Mouse (Mus musculus) midbrain, embryonic 12.5 days (tissue): ENCODE measurements at regions not wholly inside any gene's neighbourhood (a gene's known extent, or its start where the extent isn't known, plus 50 kb on each side); places are given as distances from the start of the nearest gene placed in this dataset.
A peak's percentile ranks its signal among the peaks of the same experiment; 100 is the strongest.

Experiments used
- ATAC-seq: fragments of 200-750 bp; cut with Nextera tagmentation; 2 replicates; pipeline ENCODE4 v1.8.0; 2017; ENCODE audit warnings: low read depth, moderate TSS enrichment, moderate library complexity; ENCODE audit not compliant: low FRiP score
- H3K27ac ChIP-seq: fragments of 300-500 bp; sonication (generic); replicated peaks from 2 replicates; pipeline ENCODE4 v1.5.1; 2016; ENCODE audit warnings: mild to moderate bottlenecking
- H3K27me3 ChIP-seq: fragments of 300-500 bp; sonication (generic); 2 replicates; pipeline ENCODE4 v1.6.1; 2016; ENCODE audit warnings: mild to moderate bottlenecking
- H3K36me3 ChIP-seq: fragments of 300-500 bp; sonication (generic); 2 replicates; pipeline ENCODE4 v1.6.1; 2016
- H3K4me1 ChIP-seq: fragments of 300-500 bp; sonication (generic); 2 replicates; pipeline ENCODE4 v1.6.1; 2016
- H3K4me2 ChIP-seq: fragments of 300-500 bp; sonication (generic); replicated peaks from 2 replicates; pipeline ENCODE4 v1.6.1; 2016; ENCODE audit warnings: mild to moderate bottlenecking, moderate library complexity
- H3K4me3 ChIP-seq: fragments of 300-500 bp; sonication (generic); 2 replicates; pipeline ENCODE4 v1.5.1; 2016; ENCODE audit warnings: mild to moderate bottlenecking
- H3K9ac ChIP-seq: fragments of 300-500 bp; sonication (generic); replicated peaks from 2 replicates; pipeline ENCODE4 v1.6.1; 2016; ENCODE audit warnings: mild to moderate bottlenecking, moderate library complexity
- H3K9me3 ChIP-seq: fragments of 300-500 bp; sonication (generic); 2 replicates; pipeline ENCODE4 v1.6.1; 2016; ENCODE audit warnings: mild to moderate bottlenecking
- WGBS: fragments of 180-500 bp; shearing (Covaris S2); methylation state at CpG from one replicate; pipeline ENCODE4 v1.1.7; 2016; 5-methylcytosine and 5-hydroxymethylcytosine counted together

DNA sequence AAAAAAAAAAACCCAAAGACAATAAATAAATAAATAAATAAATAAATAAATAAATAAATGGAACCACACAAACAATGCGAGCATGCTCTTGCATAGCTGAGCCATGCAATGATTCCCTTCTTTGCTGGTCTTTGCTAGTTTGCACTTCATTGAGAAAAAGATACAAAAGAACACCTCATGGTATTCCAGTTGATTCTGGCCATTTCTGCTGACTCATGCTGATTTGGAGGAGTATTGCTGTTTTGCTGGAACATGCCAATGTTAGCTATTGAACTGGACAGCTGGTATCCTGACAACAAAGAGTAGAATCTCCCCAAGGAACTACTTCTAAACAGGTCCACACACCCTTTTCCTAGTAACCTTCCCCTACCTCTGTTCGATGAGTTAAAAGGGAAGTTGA lies 60.2 kb downstream of the Htr1a start:
- no peak overlapping the region for H3K9ac ChIP-seq
- H3K4me1 ChIP-seq: no peaks in the 10 kb centered on the region
- H3K9me3 ChIP-seq: no peaks in the 10 kb centered on the region
- H3K27ac ChIP-seq: no peak overlapping the region
- no peak overlapping the region for H3K4me2 ChIP-seq
- no peaks in the 10 kb centered on the region for H3K27me3 ChIP-seq
- no peak for ATAC-seq
- no peaks in the 10 kb centered on the region for H3K36me3 ChIP-seq
- WGBS: 83% methylated on average over 2 of the region's 2 CpGs
- no peak overlapping the region for H3K4me3 ChIP-seq

DNA sequence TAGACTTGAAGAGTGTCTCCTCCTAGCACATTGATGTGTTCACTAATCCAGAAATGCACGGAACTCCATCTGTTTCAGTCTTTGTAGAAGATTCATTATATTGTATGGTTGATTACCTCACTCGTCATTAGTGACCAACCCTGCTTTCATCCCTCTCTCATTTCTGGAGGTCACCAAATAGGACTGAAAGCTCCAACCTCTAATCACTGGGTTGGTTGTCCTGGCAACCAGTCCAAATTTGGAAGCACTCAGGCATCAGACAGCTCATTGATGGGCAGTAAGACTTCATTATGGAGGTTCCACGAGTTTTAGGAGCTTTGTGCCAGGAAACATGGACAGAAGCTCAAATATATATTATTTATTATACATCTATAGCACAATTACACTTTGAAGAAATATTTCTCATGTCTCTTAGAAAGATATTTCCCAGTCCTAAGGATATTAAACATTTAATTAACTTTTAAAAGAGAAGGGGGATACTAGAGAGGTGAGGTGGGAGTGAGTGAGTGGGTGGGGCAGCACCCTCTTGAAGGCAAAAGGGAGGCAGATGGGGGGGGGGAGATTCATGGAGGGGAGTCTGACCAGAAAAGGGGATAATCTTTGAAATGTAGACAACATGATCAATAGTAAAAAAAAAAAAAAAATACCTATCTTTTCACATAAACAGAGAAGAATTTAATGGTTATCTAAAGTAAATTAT lies 94.7 kb downstream of the Htr1a start:
- no peak overlapping the region for H3K4me2 ChIP-seq
- no peaks in the 10 kb centered on the region for H3K27me3 ChIP-seq
- no peaks in the 10 kb centered on the region for H3K4me1 ChIP-seq
- H3K4me3 ChIP-seq: no peak overlapping the region
- peak; percentile 86 for ATAC-seq
- no peak overlapping the region for H3K27ac ChIP-seq
- 13% methylated on average over 3 of the region's 3 CpGs for WGBS
- H3K9me3 ChIP-seq: no peaks in the 10 kb centered on the region
- no peak overlapping the region for H3K9ac ChIP-seq
- H3K36me3 ChIP-seq: no peaks in the 10 kb centered on the region

GRCm38 (mm10) chr13:105573248-105573647 lies 129.8 kb downstream of the Htr1a start:
- Histone ChIP-seq H3K36me3 (no peaks in the 10 kb centered on the region), H3K9ac (no peak overlapping the region), H3K4me1 (no peaks in the 10 kb centered on the region), H3K4me3 (no peak overlapping the region), H3K4me2 (no peak overlapping the region), H3K27me3 (no peaks in the 10 kb centered on the region), H3K9me3 (no peaks in the 10 kb centered on the region), H3K27ac (no peak overlapping the region)
- WGBS: 90% methylated on average over 1 of the region's 1 CpGs
- ATAC-seq: no peak

- Histone ChIP-seq H3K9me3 (no peaks in the 10 kb centered on the region), H3K4me2 (no peak overlapping the region), H3K4me1 (no peaks in the 10 kb centered on the region), H3K27ac (no peak overlapping the region), H3K4me3 (no peak overlapping the region), H3K36me3 (no peaks in the 10 kb centered on the region), H3K27me3 (no peaks in the 10 kb centered on the region), H3K9ac (no peak overlapping the region)
- ATAC-seq: no peak
- WGBS: 89% methylated on average over 2 of the region's 2 CpGs
These were observed 163.0 kb downstream of the Htr1a start for GRCm38 (mm10) chr13:105606450-105606849.

DNA sequence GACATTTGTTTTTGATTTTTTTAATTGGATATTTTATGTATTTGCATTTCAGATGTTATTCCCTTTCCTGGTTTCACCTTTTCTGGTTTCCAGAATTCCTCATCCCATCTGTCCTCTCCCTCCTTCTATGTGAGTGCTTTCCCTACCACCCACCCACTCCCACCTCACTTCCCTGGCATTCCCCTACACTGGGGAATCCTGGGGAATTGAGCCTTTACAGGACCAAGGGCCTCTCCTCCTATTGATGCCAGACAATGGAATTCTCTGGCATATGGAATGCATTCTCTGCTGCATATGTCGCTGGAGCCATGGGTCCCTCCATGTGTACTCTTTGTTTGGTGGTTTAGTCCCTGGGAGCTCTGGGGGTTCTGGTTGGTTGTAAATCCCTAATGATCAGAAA lies 175.9 kb downstream of the Htr1a start:
- H3K9ac ChIP-seq: no peak overlapping the region
- 37% methylated on average over 1 of the region's 1 CpGs for WGBS
- no peaks in the 10 kb centered on the region for H3K9me3 ChIP-seq
- no peak overlapping the region for H3K27ac ChIP-seq
- H3K4me3 ChIP-seq: no peak overlapping the region
- no peaks in the 10 kb centered on the region for H3K36me3 ChIP-seq
- no peak for ATAC-seq
- H3K4me1 ChIP-seq: no peaks in the 10 kb centered on the region
- H3K27me3 ChIP-seq: no peaks in the 10 kb centered on the region
- no peak overlapping the region for H3K4me2 ChIP-seq

DNA sequence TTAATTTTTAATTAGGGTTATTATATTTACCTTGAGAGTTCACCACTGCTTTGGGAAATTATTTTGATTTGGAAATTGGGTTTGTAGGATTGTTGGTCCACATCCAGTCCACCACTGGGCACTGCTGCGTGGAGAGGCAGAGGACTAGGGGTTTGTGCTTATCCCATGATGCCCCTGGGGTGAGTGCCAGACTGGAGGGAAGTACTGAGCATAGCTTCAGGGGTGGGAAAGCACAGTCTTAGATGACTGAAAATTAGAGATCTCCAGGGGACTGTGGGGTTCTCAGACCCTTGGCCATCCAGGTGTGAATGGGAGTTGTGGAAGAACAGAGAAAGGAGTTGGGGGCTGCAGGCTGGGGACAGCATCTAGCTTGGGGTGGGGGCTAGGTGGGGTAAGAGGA lies 177.4 kb downstream of the Htr1a start:
- Histone ChIP-seq H3K27ac (no peak overlapping the region), H3K27me3 (no peaks in the 10 kb centered on the region), H3K4me2 (no peak overlapping the region), H3K9me3 (no peaks in the 10 kb centered on the region), H3K9ac (no peak overlapping the region), H3K4me1 (no peaks in the 10 kb centered on the region), H3K4me3 (no peak overlapping the region), H3K36me3 (no peaks in the 10 kb centered on the region)
- 89% methylated on average over 1 of the region's 1 CpGs for WGBS
- ATAC-seq: no peak

DNA sequence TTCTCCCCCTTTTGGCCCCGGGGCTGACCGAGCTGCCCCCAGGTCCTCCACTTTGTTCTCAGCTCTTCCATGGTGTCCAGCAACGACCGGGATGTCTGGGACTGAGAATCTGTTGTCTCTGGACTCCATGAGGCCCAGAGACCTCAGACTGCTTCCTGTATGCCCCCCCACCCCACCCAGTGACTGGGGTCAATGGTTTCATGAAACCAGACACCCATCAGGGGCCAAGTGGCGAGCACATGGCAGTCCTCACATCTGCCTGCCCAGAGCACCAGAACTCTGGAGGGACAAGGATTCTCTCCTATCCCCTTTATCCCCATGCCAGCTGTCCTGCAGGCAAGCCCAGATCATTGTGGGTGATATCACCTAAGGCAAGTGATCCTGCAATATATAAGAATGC lies 185.2 kb downstream of the Htr1a start:
- H3K27me3 ChIP-seq: no peaks in the 10 kb centered on the region
- H3K9me3 ChIP-seq: no peaks in the 10 kb centered on the region
- no peak for ATAC-seq
- no peaks in the 10 kb centered on the region for H3K4me1 ChIP-seq
- WGBS: 76% methylated on average over 5 of the region's 5 CpGs
- H3K9ac ChIP-seq: no peak overlapping the region
- no peak overlapping the region for H3K4me2 ChIP-seq
- H3K4me3 ChIP-seq: no peak overlapping the region
- H3K36me3 ChIP-seq: no peaks in the 10 kb centered on the region
- H3K27ac ChIP-seq: no peak overlapping the region

GRCm38 (mm10) chr13:105648617-105649016 lies 205.2 kb downstream of the Htr1a start:
- Histone ChIP-seq H3K9ac (no peak overlapping the region), H3K27ac (no peak overlapping the region), H3K9me3 (no peaks in the 10 kb centered on the region), H3K4me1 (no peaks in the 10 kb centered on the region), H3K27me3 (no peaks in the 10 kb centered on the region), H3K4me2 (no peak overlapping the region), H3K4me3 (no peak overlapping the region), H3K36me3 (no peaks in the 10 kb centered on the region)
- 92% methylated on average over 3 of the region's 3 CpGs for WGBS
- no peak for ATAC-seq
